Mouse (Mus musculus) CH12.LX (cell line): ENCODE results near the gene Ugt1a6a. TPM values are rescaled to one million over a fixed set of nuclear protein-coding genes. Genes with fewer than 3 reads are reported as not detected.

ENCODE experiments used
- DNase-seq: peaks from one replicate; pipeline ENCODE4 v3.0.0-alpha.2; 2013; ENCODE audit errors: extremely low read depth
- H3K27ac ChIP-seq: 2 replicates; pipeline ENCODE4 v1.5.1; 2012; ENCODE audit warnings: low read depth, mild to moderate bottlenecking, control low read depth, moderate library complexity; ENCODE audit not compliant: insufficient read depth
- H3K27me3 ChIP-seq: replicated peaks from 2 replicates; pipeline ENCODE3; 2012; ENCODE audit warnings: inconsistent platforms
- H3K36me3 ChIP-seq, 2 experiments: replicated peaks in 1 of 2; 2 replicates each; pipeline versions ENCODE3 to v1.6.1; 2012; ENCODE audit warnings: inconsistent platforms in 1 of 2, low read length in 1 of 2, mild to moderate bottlenecking in 1 of 2, mixed read lengths in 1 of 2, moderate library complexity in 1 of 2; ENCODE audit not compliant: control insufficient read depth in 1 of 2, insufficient read depth in 1 of 2
- H3K4me1 ChIP-seq, 2 experiments: 2 replicates each; pipeline ENCODE4 v1.6.1; 2012; ENCODE audit warnings: inconsistent platforms in 1 of 2, moderate library complexity in 1 of 2; ENCODE audit not compliant: insufficient read depth in 2 of 2, control insufficient read depth in 1 of 2
- H3K4me2 ChIP-seq: 2 replicates; pipeline ENCODE4 v1.6.1; 2012; ENCODE audit warnings: low read depth, mild to moderate bottlenecking, control low read depth; ENCODE audit not compliant: poor library complexity, insufficient read depth, severe bottlenecking
- H3K4me3 ChIP-seq, 3 experiments: fragments of 150-350 bp in 1 of 3; sonication (generic) in 1 of 3; replicated peaks in 1 of 3; 2 replicates each; pipeline versions ENCODE3 to v1.5.1; 2011 to 2012; ENCODE audit warnings: low read depth in 2 of 3, low read length in 2 of 3, mild to moderate bottlenecking in 2 of 3, moderate library complexity in 2 of 3, control low read depth in 1 of 3, improper control_type of control experiment in 1 of 3, inconsistent platforms in 1 of 3, mixed read lengths in 1 of 3; ENCODE audit not compliant: poor library complexity in 1 of 3
- H3K79me2 ChIP-seq: replicated peaks from 2 replicates; pipeline ENCODE4 v1.6.1; 2012; ENCODE audit warnings: mild to moderate bottlenecking, moderate library complexity; ENCODE audit not compliant: control insufficient read depth, poor library complexity, insufficient read depth, severe bottlenecking; ENCODE audit errors: extremely low read depth
- H3K9ac ChIP-seq: 2 replicates; pipeline ENCODE4 v1.6.1; 2012; ENCODE audit warnings: low read depth, mild to moderate bottlenecking, control low read depth, moderate library complexity; ENCODE audit not compliant: insufficient read depth
- H3K9me3 ChIP-seq: replicated peaks from 2 replicates; pipeline ENCODE3; 2012; ENCODE audit warnings: low read length, inconsistent platforms, mixed read lengths
- CTCF ChIP-seq, 2 experiments: IDR thresholded peaks in 1 of 2; conservative IDR thresholded peaks in 1 of 2; 2 replicates each; pipeline ENCODE4 v1.5.1; 2011 to 2012; ENCODE audit warnings: low read depth in 2 of 2, low read length in 2 of 2, improper control_type of control experiment in 1 of 2, inconsistent platforms in 1 of 2, mild to moderate bottlenecking in 1 of 2, moderate library complexity in 1 of 2
- ELF1 ChIP-seq: IDR thresholded peaks from 2 replicates; pipeline ENCODE4 v1.6.1; 2014; ENCODE audit warnings: low read depth, mild to moderate bottlenecking, inconsistent platforms, low read length, improper control_type of control experiment
- ETS1 ChIP-seq: conservative IDR thresholded peaks from 2 replicates; pipeline ENCODE4 v1.6.1; 2012; ENCODE audit warnings: low read depth, mild to moderate bottlenecking, inconsistent platforms, low read length, improper control_type of control experiment, moderate library complexity
- GABPA ChIP-seq: IDR thresholded peaks from 2 replicates; pipeline ENCODE4 v1.6.1; 2012; ENCODE audit warnings: low read depth, low read length, improper control_type of control experiment, inconsistent platforms; ENCODE audit not compliant: insufficient replicate concordance
- HCFC1 ChIP-seq: IDR thresholded peaks from 2 replicates; pipeline ENCODE4 v1.6.1; 2012; ENCODE audit warnings: low read depth, mild to moderate bottlenecking, inconsistent platforms, low read length, improper control_type of control experiment
- IRF4 ChIP-seq: IDR thresholded peaks from 2 replicates; pipeline ENCODE4 v1.6.1; 2014; ENCODE audit warnings: low read depth, mild to moderate bottlenecking, inconsistent platforms, low read length, improper control_type of control experiment
- JUN ChIP-seq: IDR thresholded peaks from 2 replicates; pipeline ENCODE4 v1.6.1; 2011; ENCODE audit warnings: low read depth, mild to moderate bottlenecking, low read length, improper control_type of control experiment, moderate library complexity; ENCODE audit not compliant: insufficient read depth
- MAZ ChIP-seq: IDR thresholded peaks from 2 replicates; pipeline ENCODE4 v1.6.1; 2012; ENCODE audit warnings: low read depth, mild to moderate bottlenecking, inconsistent platforms, low read length, improper control_type of control experiment, moderate library complexity
- MEF2A ChIP-seq: IDR thresholded peaks from 2 replicates; pipeline ENCODE4 v1.6.1; 2014; ENCODE audit warnings: low read depth, mild to moderate bottlenecking, inconsistent platforms, low read length, improper control_type of control experiment, borderline replicate concordance
- NELFE ChIP-seq: IDR thresholded peaks from 2 replicates; pipeline ENCODE4 v1.6.1; 2011; ENCODE audit warnings: low read depth, low read length, improper control_type of control experiment
- NRF1 ChIP-seq: IDR thresholded peaks from 2 replicates; pipeline ENCODE4 v1.6.1; 2014; ENCODE audit warnings: low read depth, mild to moderate bottlenecking, inconsistent platforms, low read length, improper control_type of control experiment, moderate library complexity
- PAX5 ChIP-seq: IDR thresholded peaks from 2 replicates; pipeline ENCODE4 v1.6.1; 2012; ENCODE audit warnings: low read length, inconsistent platforms, mixed read lengths
- POLR2AphosphoS2 ChIP-seq: IDR thresholded peaks from 2 replicates; pipeline ENCODE4 v1.6.1; 2011; ENCODE audit warnings: low read depth, low read length, improper control_type of control experiment
- RCOR1 ChIP-seq: conservative IDR thresholded peaks from 2 replicates; pipeline ENCODE4 v1.6.1; 2012; ENCODE audit warnings: low read depth, mild to moderate bottlenecking, inconsistent platforms, low read length, improper control_type of control experiment
- SMC3 ChIP-seq: IDR thresholded peaks from 2 replicates; pipeline ENCODE4 v1.6.1; 2011; ENCODE audit warnings: low read depth, low read length, improper control_type of control experiment
- UBTF ChIP-seq: IDR thresholded peaks from 2 replicates; pipeline ENCODE4 v1.6.1; 2012; ENCODE audit warnings: low read depth, mild to moderate bottlenecking, inconsistent platforms, low read length, improper control_type of control experiment, moderate library complexity
- USF1 ChIP-seq: IDR thresholded peaks from 2 replicates; pipeline ENCODE4 v1.6.1; 2014; ENCODE audit warnings: low read depth, mild to moderate bottlenecking, inconsistent platforms, low read length, improper control_type of control experiment
- dilution Hi-C: fragments of 300-500 bp; cut with MboI; formaldehyde crosslinking; loops from 2 replicates; pipeline ENCODE4 v1.14.3; 2020; ENCODE audit warnings: low sequenced_read_pairs; ENCODE audit not compliant: extremely low pct_unique_long_range_greater_than_20kb, extremely low pct_ligation_motif_present
- in situ Hi-C: fragments of 300-500 bp; cut with MboI; formaldehyde crosslinking; loops from 3 replicates; pipeline ENCODE4 v1.14.3; 2019; ENCODE audit warnings: low sequenced_read_pairs, low pct_ligation_motif_present, low pct_unique_long_range_greater_than_20kb, mixed read lengths
- polyA plus RNA-seq: library from polyadenylated mRNA; unstranded; fragments of >175 nt; gene quantifications from 2 replicates; pipeline ENCODE4 v1.2.1, GENCODE M21; 2012; ENCODE audit warnings: low read depth; ENCODE audit not compliant: insufficient read length
- total RNA-seq, 2 experiments: library from RNA; depleted of rRNA; stranded (reverse); fragments of 300-350 nt in 1 of 2; fragments of >200 nt in 1 of 2; gene quantifications; 2 replicates each; pipeline ENCODE4 v1.2.3; 2012 to 2014

Gene Ugt1a6a
- total and polyA plus RNA-seq, 3 experiments = 0.19 to 0.43 (median 0.30) TPM

DNA sequence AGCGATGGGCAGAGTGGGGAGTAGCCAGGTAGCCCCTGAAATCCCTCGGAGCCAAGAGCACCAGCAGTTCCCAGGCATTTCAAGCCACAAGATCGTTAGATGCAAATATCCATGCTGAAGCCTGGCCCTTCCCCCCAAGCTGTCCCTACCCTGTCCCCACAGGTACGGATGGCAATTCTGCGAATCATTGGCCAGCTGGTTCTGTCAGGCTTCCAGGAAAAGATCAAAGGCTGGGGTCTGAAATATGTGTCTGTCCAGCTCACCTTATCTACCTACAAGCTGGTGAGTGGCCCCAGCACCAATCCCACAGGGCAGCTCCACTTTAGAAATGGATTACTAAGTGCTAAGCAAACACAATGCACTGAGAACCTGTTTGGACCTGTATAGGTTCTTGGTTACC lies 102.7 kb downstream of the Ugt1a6a start:
- in situ Hi-C loops (no loop called here), dilution Hi-C loops (no loop called here)
- Histone ChIP-seq H3K4me3 (no peak overlapping the region), H3K9me3 (peaks cover 74% of the 10 kb centered on the region), H3K27me3 (peaks cover 38% of the 10 kb centered on the region), H3K79me2 (no peaks in the 10 kb centered on the region), H3K9ac (no peak overlapping the region), H3K27ac (no peak overlapping the region), H3K4me1 (no peaks in the 10 kb centered on the region), H3K36me3 (no peaks in the 10 kb centered on the region), H3K4me2 (no peak overlapping the region)
- TF ChIP-seq MAZ (no peak), UBTF (no peak), POLR2AphosphoS2 (no peak), ETS1 (no peak), RCOR1 (no peak), IRF4 (no peak), MEF2A (no peak), GABPA (no peak), JUN (no peak), CTCF (conservative IDR thresholded peaks at IDR 0.05 in 1 of 2, IDR thresholded peaks at IDR 0.05 in 1 of 2; ENCODE audit: low read depth in 2 of 2, low read length in 2 of 2) (no peak), HCFC1 (no peak), NELFE (no peak)
- no peak for DNase-seq

DNA sequence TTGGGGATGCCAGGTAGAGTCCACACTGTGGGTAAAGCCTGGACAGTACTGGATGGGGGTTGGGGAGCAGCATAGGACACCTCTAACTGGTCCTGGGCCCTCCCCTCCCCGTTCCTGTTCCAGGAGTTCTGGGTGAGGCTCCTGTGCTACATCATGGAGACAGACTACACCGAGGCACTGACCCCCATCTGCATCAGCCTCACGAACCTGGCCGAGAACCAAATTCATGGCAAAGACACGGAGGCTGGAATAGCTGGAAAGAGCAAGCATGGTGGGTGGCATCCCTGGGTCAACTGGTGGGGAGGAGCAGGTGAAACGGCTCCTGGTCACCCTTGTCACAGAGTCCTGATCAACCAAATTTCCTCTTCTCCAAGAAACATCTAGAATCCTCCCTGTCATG lies 104.2 kb downstream of the Ugt1a6a start:
- Histone ChIP-seq H3K9me3 (peaks cover 72% of the 10 kb centered on the region), H3K4me1 (no peaks in the 10 kb centered on the region), H3K27ac (no peak overlapping the region), H3K27me3 (peaks cover 38% of the 10 kb centered on the region), H3K4me3 (no peak overlapping the region), H3K36me3 (no peaks in the 10 kb centered on the region), H3K79me2 (no peaks in the 10 kb centered on the region), H3K4me2 (no peak overlapping the region), H3K9ac (no peak overlapping the region)
- DNase-seq = no peak
- in situ Hi-C loops = no loop called here
- TF ChIP-seq POLR2AphosphoS2 = no peak
- TF ChIP-seq PAX5 = no peak
- TF ChIP-seq ELF1 = no peak
- TF ChIP-seq SMC3 = no peak
- no peak for TF ChIP-seq NRF1
- TF ChIP-seq MEF2A = no peak
- TF ChIP-seq USF1 = no peak
- TF ChIP-seq GABPA = no peak
- dilution Hi-C loops = no loop called here
